Mouse (Mus musculus) liver, adult 2 months (tissue): ENCODE results near the gene Pik3r6.

Source experiments
- CTCF ChIP-seq: fragments of 200-500 bp; IDR thresholded peaks from 2 replicates; pipeline ENCODE4 v1.5.1; 2011; ENCODE audit warnings: low read depth, low read length, control low read depth
- POLR2A ChIP-seq: fragments of 200-500 bp; IDR thresholded peaks from 2 replicates; pipeline ENCODE4 v1.6.1; 2011; ENCODE audit warnings: low read length, control low read depth; ENCODE audit not compliant: insufficient read depth; ENCODE audit errors: extremely low read depth

GRCm38 (mm10) chr11:68459021-68459420, 43.8 kb upstream of the Pik3r6 start:
- no peak for TF ChIP-seq POLR2A
- TF ChIP-seq CTCF = no peak
